Mouse (Mus musculus) testis, adult 2 months (tissue): ENCODE measurements around the gene Asb16.

Source experiments
- CTCF ChIP-seq: fragments of 200-500 bp; IDR thresholded peaks from 2 replicates; pipeline ENCODE4 v1.5.1; 2012; ENCODE audit warnings: low read depth, mild to moderate bottlenecking, inconsistent platforms, low read length, moderate library complexity; ENCODE audit not compliant: control insufficient read depth, insufficient read depth, insufficient replicate concordance
- POLR2A ChIP-seq: fragments of 200-500 bp; IDR thresholded peaks from 2 replicates; pipeline ENCODE4 v1.6.1; 2012; ENCODE audit warnings: low read depth, mild to moderate bottlenecking, inconsistent platforms, low read length, moderate library complexity; ENCODE audit not compliant: control insufficient read depth

- no peak for TF ChIP-seq CTCF
- no peak for TF ChIP-seq POLR2A
Measured at GRCm38 (mm10) chr11:102317298-102317900, 48.9 kb downstream of the Asb16 start.
